Mouse (Mus musculus) stomach, adult 2 months (tissue): ENCODE results near the gene Smtnl1. TPM values are rescaled to one million over a fixed set of nuclear protein-coding genes. Genes with fewer than 3 reads are reported as not detected.

ENCODE experiments used
- polyA plus RNA-seq: library from polyadenylated mRNA; depleted of rRNA; stranded (reverse); fragments of >200 nt; gene quantifications from 2 replicates; pipeline ENCODE4 v1.2.3, GENCODE M21; 2012; rRNA removed

Gene Smtnl1
- 0.66 and 1.2 TPM in 2 replicates for polyA plus RNA-seq

DNA sequence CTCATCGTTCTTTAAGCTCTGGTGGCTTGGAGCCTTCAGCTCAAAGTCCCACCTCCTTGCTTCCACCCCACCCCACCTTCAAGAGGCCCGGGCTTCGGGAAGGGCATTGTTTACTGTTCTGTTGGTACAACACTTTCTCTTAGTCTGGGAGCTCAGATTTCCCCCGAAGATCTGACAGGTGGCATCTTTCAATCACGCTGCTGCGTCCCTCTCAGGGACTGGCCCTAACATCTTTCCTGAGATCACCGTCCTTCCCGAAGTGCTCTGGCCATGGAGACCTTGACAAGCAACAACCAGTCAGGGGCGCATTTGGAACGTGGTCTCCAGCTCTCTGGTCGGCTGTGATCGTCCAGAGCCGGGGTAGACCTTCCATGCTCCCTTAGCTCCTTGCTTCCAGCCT is at the start of gene Smtnl1:
Smtnl1 (minus strand) TSS at position 101 of the 400 bp plus-strand sequence.

GRCm38 (mm10) chr2:84838593-84838949 is 16.1 kb upstream of the Smtnl1 start, which contains the start of gene Slc43a1:
Gene Slc43a1 (plus strand): TSS chr2:84838850.

DNA sequence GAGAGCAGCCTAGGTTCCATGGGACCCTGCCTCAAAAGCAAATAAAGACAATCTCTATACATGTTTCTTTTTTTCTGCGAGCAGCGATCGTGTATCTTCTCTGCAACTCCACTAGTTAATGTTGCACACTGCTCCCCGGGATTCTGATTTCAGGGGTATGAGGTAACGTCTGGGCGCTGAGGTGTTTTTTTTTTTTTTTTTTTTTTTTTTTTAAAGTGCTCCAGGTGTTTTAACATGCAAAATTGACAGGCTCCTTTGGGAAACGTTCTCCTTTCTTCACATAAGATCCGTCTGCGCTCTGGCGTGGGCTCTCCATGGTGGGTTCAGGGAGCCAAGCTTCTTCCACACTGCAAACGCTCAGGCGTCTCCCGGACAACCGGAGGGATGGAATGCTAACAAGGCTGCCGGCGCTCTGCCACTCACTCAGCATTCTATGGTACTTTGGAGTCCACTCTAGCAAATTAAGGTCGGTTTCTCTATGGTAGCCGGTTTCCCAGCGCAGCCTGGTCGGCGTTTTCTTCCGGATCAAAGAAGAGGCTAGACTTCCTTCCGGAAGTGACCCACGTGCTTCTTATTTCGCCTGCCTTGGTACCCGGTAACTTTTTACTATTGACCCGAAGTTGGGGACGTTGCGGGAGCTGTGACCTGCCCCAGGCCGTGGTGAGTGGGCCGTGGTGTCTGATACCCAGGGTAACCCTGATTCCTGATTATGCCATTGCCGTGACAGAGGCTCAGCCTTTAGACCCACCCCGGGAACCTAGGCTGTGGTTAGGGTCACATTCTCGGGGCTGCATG is 4.2 kb upstream of the Smtnl1 start, which contains the start of gene Timm10:
Timm10 (plus strand) TSS at position 510 of the 795 bp plus-strand sequence.

DNA sequence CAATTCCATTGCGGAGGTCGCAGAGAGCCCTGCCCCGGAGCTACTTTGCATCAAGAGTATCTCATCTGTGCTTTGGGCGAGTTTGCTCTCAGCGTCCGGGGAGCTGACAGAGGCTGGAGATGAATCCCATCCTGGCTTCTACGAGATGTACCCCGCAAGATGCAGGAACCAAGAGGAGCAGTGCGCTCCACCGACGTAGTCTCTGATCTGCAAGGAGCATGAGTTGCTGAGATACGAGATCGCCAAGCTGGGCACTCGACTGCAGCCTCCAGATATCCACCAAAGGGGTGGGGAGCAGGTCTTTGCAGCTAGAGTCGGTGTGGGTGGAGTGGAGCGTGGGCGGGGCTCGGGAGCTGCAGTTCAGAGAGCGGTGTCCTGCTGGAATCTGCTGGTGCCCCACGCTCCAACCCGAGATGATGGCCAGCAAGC is 23.9 kb downstream of the Smtnl1 start, which contains the start of gene Ube2l6:
Ube2l6 (plus strand) TSS at position 336 of the 429 bp plus-strand sequence.

DNA sequence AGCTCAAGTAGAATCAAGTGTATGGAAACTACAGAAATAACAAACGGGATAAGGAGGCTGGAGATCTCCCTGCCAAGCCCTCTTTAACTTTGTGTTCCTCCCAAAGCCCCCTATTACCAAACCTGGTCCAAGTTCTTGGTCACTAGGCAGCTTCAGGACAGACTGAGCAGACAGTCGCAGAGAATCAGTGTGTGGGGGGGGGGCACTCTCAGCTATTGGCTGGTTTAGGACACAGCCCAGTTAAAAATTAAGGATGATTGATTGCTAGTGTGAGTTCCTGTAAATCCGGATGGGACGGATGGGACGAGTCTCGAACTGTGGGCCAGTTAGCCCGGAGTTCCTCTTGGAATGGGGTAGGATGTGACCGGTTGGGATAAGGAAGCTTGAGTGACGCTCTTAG is 47.2 kb downstream of the Smtnl1 start, which contains the start of gene Serping1:
Serping1 (minus strand) TSS at position 204 of the 400 bp plus-strand sequence.

Other genes starting within 250 kb of the Smtnl1 start
- 14.4 and 24.0 TPM in 2 replicates for gene Ctnnd1, start 171.9 kb downstream of the Smtnl1 start, polyA plus RNA-seq
- not detected in 2 replicates for gene Btbd18, start 163.6 kb downstream of the Smtnl1 start, polyA plus RNA-seq
- 22.8 and 39.0 TPM in 2 replicates for gene Selenoh, start 151.9 kb downstream of the Smtnl1 start, polyA plus RNA-seq
- gene Gm28635, start 144.6 kb downstream of the Smtnl1 start, polyA plus RNA-seq, result not detected in 2 replicates
- 3.5 and 4.1 TPM in 2 replicates for gene Med19, start 144.2 kb downstream of the Smtnl1 start, polyA plus RNA-seq
- 32.9 and 35.4 TPM in 2 replicates for gene Tmx2, start 143.5 kb downstream of the Smtnl1 start, polyA plus RNA-seq
- 22.6 and 27.1 TPM in 2 replicates for gene Zdhhc5, start 107.5 kb downstream of the Smtnl1 start, polyA plus RNA-seq
- 3.3 and 4.6 TPM in 2 replicates for gene Clp1, start 95.3 kb downstream of the Smtnl1 start, polyA plus RNA-seq
- 2.1 and 2.3 TPM in 2 replicates for gene Ypel4, start 88.6 kb downstream of the Smtnl1 start, polyA plus RNA-seq
- gene Gm19426, start 79.0 kb downstream of the Smtnl1 start, polyA plus RNA-seq, result 0.25 and 0.49 TPM in 2 replicates
- gene Serping1, start 47.2 kb downstream of the Smtnl1 start, polyA plus RNA-seq, result 128 and 145 TPM in 2 replicates
- 6.0 and 6.2 TPM in 2 replicates for gene Ube2l6, start 23.8 kb downstream of the Smtnl1 start, polyA plus RNA-seq
- gene Timm10, start 4.3 kb upstream of the Smtnl1 start, polyA plus RNA-seq, result 10.0 and 11.9 TPM in 2 replicates
- gene Slc43a1, start 16.2 kb upstream of the Smtnl1 start, polyA plus RNA-seq, result 1.2 and 1.4 TPM in 2 replicates
- 2.2 and 3.4 TPM in 2 replicates for gene Rtn4rl2, start 64.1 kb upstream of the Smtnl1 start, polyA plus RNA-seq
- gene Slc43a3, start 113.9 kb upstream of the Smtnl1 start, polyA plus RNA-seq, result 11.1 and 18.0 TPM in 2 replicates
- 0.32 TPM in 1 of 2 replicates, not detected in the other for gene Prg2, start 157.8 kb upstream of the Smtnl1 start, polyA plus RNA-seq
- gene Prg3, start 165.6 kb upstream of the Smtnl1 start, polyA plus RNA-seq, result not detected in 2 replicates
- gene Ssrp1, start 214.6 kb upstream of the Smtnl1 start, polyA plus RNA-seq, result 30.6 and 34.4 TPM in 2 replicates
- 0.42 and 0.67 TPM in 2 replicates for gene P2rx3, start 214.8 kb upstream of the Smtnl1 start, polyA plus RNA-seq
- gene Tnks1bp1, start 225.4 kb upstream of the Smtnl1 start, polyA plus RNA-seq, result 75.1 and 83.2 TPM in 2 replicates